Mouse (Mus musculus) hindbrain, postnatal 0 days (tissue): ENCODE data around the gene Gm17660. TPM values are rescaled to one million over a fixed set of nuclear protein-coding genes. Genes with fewer than 3 reads are reported as not detected.
A peak's percentile ranks its signal among the peaks of the same experiment; 100 is the strongest.

Experiments
- ATAC-seq: fragments of 200-750 bp; cut with Nextera tagmentation; 2 replicates; pipeline ENCODE4 v1.8.0; 2017; ENCODE audit warnings: mild to moderate bottlenecking, moderate TSS enrichment, moderate library complexity
- DNase-seq: peaks from one replicate; pipeline ENCODE4 v3.0.0-alpha.2; 2015; ENCODE audit warnings: low spot score
- H3K27ac ChIP-seq: fragments of 300-500 bp; sonication (generic); 2 replicates; pipeline ENCODE4 v1.5.1; 2014; ENCODE audit warnings: mild to moderate bottlenecking
- H3K27me3 ChIP-seq: fragments of 300-500 bp; sonication (generic); 2 replicates; pipeline ENCODE4 v1.6.1; 2014; ENCODE audit warnings: low read length, mixed read lengths; ENCODE audit not compliant: insufficient read depth
- H3K36me3 ChIP-seq: fragments of 300-500 bp; sonication (generic); 2 replicates; pipeline ENCODE4 v1.6.1; 2014; ENCODE audit warnings: low read length, mixed read lengths; ENCODE audit not compliant: insufficient read depth
- H3K4me1 ChIP-seq: fragments of 300-500 bp; sonication (generic); 2 replicates; pipeline ENCODE4 v1.6.1; 2014; ENCODE audit warnings: antibody characterized with exemption, low read length, mixed read lengths; ENCODE audit not compliant: insufficient read depth
- H3K4me2 ChIP-seq: fragments of 300-500 bp; sonication (generic); 2 replicates; pipeline ENCODE4 v1.6.1; 2014; ENCODE audit warnings: low read depth, mild to moderate bottlenecking, low read length, moderate library complexity, mixed read lengths
- H3K4me3 ChIP-seq: fragments of 300-500 bp; sonication (generic); 2 replicates; pipeline ENCODE4 v1.5.1; 2014; ENCODE audit warnings: low read length
- H3K9ac ChIP-seq: fragments of 300-500 bp; sonication (generic); replicated peaks from 2 replicates; pipeline ENCODE4 v1.6.1; 2014; ENCODE audit warnings: mild to moderate bottlenecking, low read length, moderate library complexity, mixed read lengths
- H3K9me3 ChIP-seq: fragments of 300-500 bp; sonication (generic); 2 replicates; pipeline ENCODE4 v1.6.1; 2016; ENCODE audit warnings: low read length, mixed read lengths
- CTCF ChIP-seq: IDR thresholded peaks from 2 replicates; pipeline ENCODE4 v1.5.1; 2016; ENCODE audit warnings: antibody characterized with exemption, control low read depth, low read depth
- WGBS: fragments of 180-500 bp; shearing (Covaris S2); extraction: QIAGEN DNeasy Blood & Tissue Kit; methylation state at CpG from one replicate; pipeline ENCODE4 v1.1.7; 2014; 5-methylcytosine and 5-hydroxymethylcytosine counted together
- polyA plus RNA-seq: library from polyadenylated mRNA; unstranded; fragments of >200 nt; fragmentation: Nextera tagmentation; extraction: Ambion mirVana; gene quantifications from 2 replicates; pipeline ENCODE4 v1.2.1, GENCODE M21; 2015
- total RNA-seq: library from RNA; depleted of rRNA; stranded (reverse); fragments of >200 nt; gene quantifications from 2 replicates; pipeline ENCODE4 v1.2.3, GENCODE M21; 2014

The Gm17660 gene
- total and polyA plus RNA-seq, 2 experiments from 2014 or later, result 0.58 to 0.61 TPM

GRCm38 (mm10) chr5:104112511-104112910 is 35.1 kb upstream of the Gm17660 start:
- H3K36me3 ChIP-seq, result no peaks in the 10 kb centered on the region
- H3K27me3 ChIP-seq, result no peaks in the 10 kb centered on the region
- H3K4me1 ChIP-seq, result peaks cover 42% of the 10 kb centered on the region
- H3K27ac ChIP-seq, result peak overlapping the region; percentile 91
- no peak for ATAC-seq
- no peaks in the 10 kb centered on the region for H3K9me3 ChIP-seq
- WGBS, result 12% methylated on average over 5 of the region's 5 CpGs
- peak overlapping the region; percentile 51 for H3K4me2 ChIP-seq
- TF ChIP-seq CTCF, result no peak
- DNase-seq, result peak; percentile 6
- H3K4me3 ChIP-seq, result peak overlapping the region; percentile 41
- H3K9ac ChIP-seq, result peak overlapping the region; percentile 55

GRCm38 (mm10) chr5:104112016-104112415 is 34.6 kb upstream of the Gm17660 start:
- DNase-seq (peak; percentile 53), ATAC-seq (no peak)
- Histone ChIP-seq H3K4me3 (peak overlapping the region; percentile 41), H3K4me2 (peak overlapping the region; percentile 51), H3K4me1 (peaks cover 42% of the 10 kb centered on the region), H3K9me3 (no peaks in the 10 kb centered on the region), H3K36me3 (no peaks in the 10 kb centered on the region), H3K27ac (peak overlapping the region; percentile 91), H3K27me3 (no peaks in the 10 kb centered on the region), H3K9ac (peak overlapping the region; percentile 55)
- 16% methylated on average over 9 of the region's 9 CpGs for WGBS
- peak; percentile 11; the same call in 1 of the 2 replicates for TF ChIP-seq CTCF

GRCm38 (mm10) chr5:104110171-104110920 is 32.9 kb upstream of the Gm17660 start:
- H3K4me2 ChIP-seq, result peak overlapping the region; percentile 51
- TF ChIP-seq CTCF, result no peak
- H3K4me3 ChIP-seq, result peak overlapping the region; percentile 41
- WGBS, result 6% methylated on average over 9 of the region's 9 CpGs
- peaks cover 33% of the 10 kb centered on the region for H3K4me1 ChIP-seq
- no peaks in the 10 kb centered on the region for H3K9me3 ChIP-seq
- ATAC-seq, result peak; percentile 86
- peak overlapping the region; percentile 55; the same call in 1 of the 2 replicates for H3K9ac ChIP-seq
- peak; percentile 91 for DNase-seq
- no peaks in the 10 kb centered on the region for H3K36me3 ChIP-seq
- H3K27me3 ChIP-seq, result no peaks in the 10 kb centered on the region
- peak overlapping the region; percentile 91 for H3K27ac ChIP-seq

GRCm38 (mm10) chr5:104109516-104109915 is 32.1 kb upstream of the Gm17660 start:
- Histone ChIP-seq H3K9ac (peak overlapping the region; percentile 55), H3K4me2 (peak overlapping the region; percentile 51), H3K9me3 (no peaks in the 10 kb centered on the region), H3K4me1 (peaks cover 33% of the 10 kb centered on the region), H3K36me3 (no peaks in the 10 kb centered on the region), H3K27me3 (no peaks in the 10 kb centered on the region), H3K27ac (peak overlapping the region; percentile 91), H3K4me3 (peak overlapping the region; percentile 15)
- no peak for ATAC-seq
- TF ChIP-seq CTCF, result no peak
- peak; percentile 44 for DNase-seq
- 23% methylated on average over 3 of the region's 3 CpGs for WGBS

GRCm38 (mm10) chr5:104108879-104109369 is 31.5 kb upstream of the Gm17660 start:
- peak overlapping the region; percentile 91 for H3K27ac ChIP-seq
- DNase-seq (peak; percentile 85), ATAC-seq (peak; percentile 41)
- peaks cover 31% of the 10 kb centered on the region for H3K4me1 ChIP-seq
- peak overlapping the region; percentile 51 for H3K4me2 ChIP-seq
- no peak for TF ChIP-seq CTCF
- no peaks in the 10 kb centered on the region for H3K27me3 ChIP-seq
- H3K4me3 ChIP-seq, result peak overlapping the region; percentile 15
- no peaks in the 10 kb centered on the region for H3K36me3 ChIP-seq
- H3K9me3 ChIP-seq, result no peaks in the 10 kb centered on the region
- WGBS, result 9% methylated on average over 18 of the region's 18 CpGs
- H3K9ac ChIP-seq, result peak overlapping the region; percentile 55

GRCm38 (mm10) chr5:104108127-104108875 is 30.9 kb upstream of the Gm17660 start:
- peak overlapping the region; percentile 51 for H3K4me2 ChIP-seq
- TF ChIP-seq CTCF, result no peak
- no peaks in the 10 kb centered on the region for H3K9me3 ChIP-seq
- no peaks in the 10 kb centered on the region for H3K27me3 ChIP-seq
- H3K4me1 ChIP-seq, result peaks cover 24% of the 10 kb centered on the region
- H3K4me3 ChIP-seq, result peak overlapping the region; percentile 15; the same call in 1 of the 2 replicates
- ATAC-seq (peak; percentile 37), DNase-seq (peak; percentile 74)
- 39% methylated on average over 11 of the region's 11 CpGs for WGBS
- H3K36me3 ChIP-seq, result no peaks in the 10 kb centered on the region
- peak overlapping the region; percentile 91 for H3K27ac ChIP-seq
- H3K9ac ChIP-seq, result peak overlapping the region; percentile 55; the same call in 1 of the 2 replicates
